Mouse (Mus musculus): ENCODE data around the gene 4932438H23Rik. TPM values are rescaled to one million over a fixed set of nuclear protein-coding genes. Genes with fewer than 3 reads are reported as not detected.

Gene 4932438H23Rik
- polyA plus RNA-seq, 1 experiment from 2014 or later: 0.13 TPM

- WGBS: 38% methylated on average over 13 of the region's 13 CpGs
- no peak overlapping the region for H3K27ac ChIP-seq (ENCODE audit: low read length)
- no peak for ATAC-seq (ENCODE audit: insufficient read depth, low FRiP score)
- H3K9me3 ChIP-seq (replicated peaks; ENCODE audit: control insufficient read depth, low read length): no peaks in the 10 kb centered on the region
- no peaks in the 10 kb centered on the region for H3K27me3 ChIP-seq (ENCODE audit: control insufficient read depth, insufficient read depth, low read length)
- no peak overlapping the region for H3K9ac ChIP-seq (ENCODE audit: low read length)
- no peak overlapping the region for H3K4me2 ChIP-seq (ENCODE audit: low read depth, low read length)
- no peaks in the 10 kb centered on the region for H3K36me3 ChIP-seq (ENCODE audit: control insufficient read depth, insufficient read depth, low read length)
- no peak overlapping the region for H3K4me3 ChIP-seq (replicated peaks; ENCODE audit: low read length)
- no peaks in the 10 kb centered on the region for H3K4me1 ChIP-seq (ENCODE audit: control insufficient read depth, insufficient read depth, low read length)
These were observed 10.6 kb upstream of the 4932438H23Rik start for GRCm38 (mm10) chr16:91105481-91106051.

GRCm38 (mm10) chr16:91104821-91105480 lies 10.0 kb upstream of the 4932438H23Rik start:
- no peaks in the 10 kb centered on the region for H3K36me3 ChIP-seq (ENCODE audit: control insufficient read depth, insufficient read depth, low read length)
- no peak overlapping the region for H3K9ac ChIP-seq (ENCODE audit: low read length)
- 36% methylated on average over 10 of the region's 10 CpGs for WGBS
- no peak overlapping the region for H3K4me2 ChIP-seq (ENCODE audit: low read depth, low read length)
- no peaks in the 10 kb centered on the region for H3K9me3 ChIP-seq (replicated peaks; ENCODE audit: control insufficient read depth, low read length)
- H3K4me1 ChIP-seq (ENCODE audit: control insufficient read depth, insufficient read depth, low read length): no peaks in the 10 kb centered on the region
- no peak overlapping the region for H3K4me3 ChIP-seq (replicated peaks; ENCODE audit: low read length)
- ATAC-seq (ENCODE audit: insufficient read depth, low FRiP score): no peak
- no peak overlapping the region for H3K27ac ChIP-seq (ENCODE audit: low read length)
- H3K27me3 ChIP-seq (ENCODE audit: control insufficient read depth, insufficient read depth, low read length): no peaks in the 10 kb centered on the region

- no peak for ATAC-seq (ENCODE audit: insufficient read depth, low FRiP score)
- Histone ChIP-seq H3K9me3 (replicated peaks; ENCODE audit: control insufficient read depth, low read length) (no peaks in the 10 kb centered on the region), H3K4me1 (ENCODE audit: control insufficient read depth, insufficient read depth, low read length) (no peaks in the 10 kb centered on the region), H3K4me2 (ENCODE audit: low read depth, low read length) (no peak overlapping the region), H3K36me3 (ENCODE audit: control insufficient read depth, insufficient read depth, low read length) (no peaks in the 10 kb centered on the region), H3K4me3 (replicated peaks; ENCODE audit: low read length) (no peak overlapping the region), H3K9ac (ENCODE audit: low read length) (no peak overlapping the region), H3K27me3 (ENCODE audit: control insufficient read depth, insufficient read depth, low read length) (no peaks in the 10 kb centered on the region), H3K27ac (ENCODE audit: low read length) (no peak overlapping the region)
- 74% methylated on average over 14 of the region's 14 CpGs for WGBS
These were observed 8.5 kb upstream of the 4932438H23Rik start for GRCm38 (mm10) chr16:91103386-91103785.

- no peak for ATAC-seq (ENCODE audit: insufficient read depth, low FRiP score)
- no peak overlapping the region for H3K4me2 ChIP-seq (ENCODE audit: low read depth, low read length)
- H3K27ac ChIP-seq (ENCODE audit: low read length): no peak overlapping the region
- 55% methylated on average over 2 of the region's 2 CpGs for WGBS
- no peak overlapping the region for H3K9ac ChIP-seq (ENCODE audit: low read length)
- H3K36me3 ChIP-seq (ENCODE audit: control insufficient read depth, insufficient read depth, low read length): no peaks in the 10 kb centered on the region
- H3K4me1 ChIP-seq (ENCODE audit: control insufficient read depth, insufficient read depth, low read length): no peaks in the 10 kb centered on the region
- H3K9me3 ChIP-seq (replicated peaks; ENCODE audit: control insufficient read depth, low read length): no peaks in the 10 kb centered on the region
- H3K27me3 ChIP-seq (ENCODE audit: control insufficient read depth, insufficient read depth, low read length): no peaks in the 10 kb centered on the region
- no peak overlapping the region for H3K4me3 ChIP-seq (replicated peaks; ENCODE audit: low read length)
These were observed 5.6 kb upstream of the 4932438H23Rik start for GRCm38 (mm10) chr16:91100484-91100883.

GRCm38 (mm10) chr16:91099444-91100065 lies 4.6 kb upstream of the 4932438H23Rik start:
- Histone ChIP-seq H3K27ac (ENCODE audit: low read length) (no peak overlapping the region), H3K4me3 (replicated peaks; ENCODE audit: low read length) (no peak overlapping the region), H3K9me3 (replicated peaks; ENCODE audit: control insufficient read depth, low read length) (no peaks in the 10 kb centered on the region), H3K27me3 (ENCODE audit: control insufficient read depth, insufficient read depth, low read length) (no peaks in the 10 kb centered on the region), H3K4me2 (ENCODE audit: low read depth, low read length) (no peak overlapping the region), H3K36me3 (ENCODE audit: control insufficient read depth, insufficient read depth, low read length) (no peaks in the 10 kb centered on the region), H3K9ac (ENCODE audit: low read length) (no peak overlapping the region), H3K4me1 (ENCODE audit: control insufficient read depth, insufficient read depth, low read length) (no peaks in the 10 kb centered on the region)
- ATAC-seq (ENCODE audit: insufficient read depth, low FRiP score): no peak
- WGBS: 73% methylated on average over 16 of the region's 16 CpGs

- Histone ChIP-seq H3K36me3 (ENCODE audit: control insufficient read depth, insufficient read depth, low read length) (no peaks in the 10 kb centered on the region), H3K27me3 (ENCODE audit: control insufficient read depth, insufficient read depth, low read length) (no peaks in the 10 kb centered on the region), H3K9me3 (replicated peaks; ENCODE audit: control insufficient read depth, low read length) (no peaks in the 10 kb centered on the region), H3K4me2 (ENCODE audit: low read depth, low read length) (no peak overlapping the region), H3K9ac (ENCODE audit: low read length) (no peak overlapping the region), H3K4me3 (replicated peaks; ENCODE audit: low read length) (no peak overlapping the region), H3K4me1 (ENCODE audit: control insufficient read depth, insufficient read depth, low read length) (no peaks in the 10 kb centered on the region), H3K27ac (ENCODE audit: low read length) (no peak overlapping the region)
- ATAC-seq (ENCODE audit: insufficient read depth, low FRiP score): no peak
- WGBS: 88% methylated on average over 11 of the region's 11 CpGs
These were observed 2.9 kb upstream of the 4932438H23Rik start for GRCm38 (mm10) chr16:91097858-91098257.

- no peaks in the 10 kb centered on the region for H3K4me1 ChIP-seq (ENCODE audit: control insufficient read depth, insufficient read depth, low read length)
- no peak overlapping the region for H3K9ac ChIP-seq (ENCODE audit: low read length)
- H3K4me3 ChIP-seq (replicated peaks; ENCODE audit: low read length): no peak overlapping the region
- no peaks in the 10 kb centered on the region for H3K9me3 ChIP-seq (replicated peaks; ENCODE audit: control insufficient read depth, low read length)
- H3K4me2 ChIP-seq (ENCODE audit: low read depth, low read length): no peak overlapping the region
- 91% methylated on average over 4 of the region's 4 CpGs for WGBS
- no peak overlapping the region for H3K27ac ChIP-seq (ENCODE audit: low read length)
- no peaks in the 10 kb centered on the region for H3K36me3 ChIP-seq (ENCODE audit: control insufficient read depth, insufficient read depth, low read length)
- no peak for ATAC-seq (ENCODE audit: insufficient read depth, low FRiP score)
- H3K27me3 ChIP-seq (ENCODE audit: control insufficient read depth, insufficient read depth, low read length): no peaks in the 10 kb centered on the region
These were observed 2.1 kb upstream of the 4932438H23Rik start for GRCm38 (mm10) chr16:91096984-91097506.

- Histone ChIP-seq H3K9me3 (replicated peaks; ENCODE audit: control insufficient read depth, low read length) (no peaks in the 10 kb centered on the region), H3K27me3 (ENCODE audit: control insufficient read depth, insufficient read depth, low read length) (no peaks in the 10 kb centered on the region), H3K4me3 (replicated peaks; ENCODE audit: low read length) (no peak overlapping the region), H3K27ac (ENCODE audit: low read length) (no peak overlapping the region), H3K9ac (ENCODE audit: low read length) (no peak overlapping the region), H3K4me1 (ENCODE audit: control insufficient read depth, insufficient read depth, low read length) (no peaks in the 10 kb centered on the region), H3K36me3 (ENCODE audit: control insufficient read depth, insufficient read depth, low read length) (no peaks in the 10 kb centered on the region), H3K4me2 (ENCODE audit: low read depth, low read length) (no peak overlapping the region)
- ATAC-seq (ENCODE audit: insufficient read depth, low FRiP score): no peak
- WGBS: 84% methylated on average over 2 of the region's 2 CpGs
These were observed 1.1 kb upstream of the 4932438H23Rik start for GRCm38 (mm10) chr16:91096016-91096415.

- Histone ChIP-seq H3K9me3 (replicated peaks; ENCODE audit: control insufficient read depth, low read length) (no peaks in the 10 kb centered on the region), H3K9ac (ENCODE audit: low read length) (no peak overlapping the region), H3K27me3 (ENCODE audit: control insufficient read depth, insufficient read depth, low read length) (no peaks in the 10 kb centered on the region), H3K27ac (ENCODE audit: low read length) (no peak overlapping the region), H3K4me1 (ENCODE audit: control insufficient read depth, insufficient read depth, low read length) (no peaks in the 10 kb centered on the region), H3K4me3 (replicated peaks; ENCODE audit: low read length) (no peak overlapping the region), H3K36me3 (ENCODE audit: control insufficient read depth, insufficient read depth, low read length) (no peaks in the 10 kb centered on the region), H3K4me2 (ENCODE audit: low read depth, low read length) (no peak overlapping the region)
- ATAC-seq (ENCODE audit: insufficient read depth, low FRiP score): no peak
- 47% methylated on average over 4 of the region's 4 CpGs for WGBS
These were observed 8.1 kb downstream of the 4932438H23Rik start for GRCm38 (mm10) chr16:91086642-91087306.
